Mouse (Mus musculus) kidney, postnatal 25 days (tissue): Measurements from ENCODE around the gene Znhit2.

Experiments
- DNase-seq, 2 experiments: peaks; one replicate each; pipeline ENCODE4 v3.0.0; 2021; ENCODE audit warnings: mixed read lengths in 2 of 2

Gene Znhit2

GRCm38 (mm10) chr19:6047154-6047898 is 13.7 kb upstream of the Znhit2 start:
- DNase-seq = no peak

DNA sequence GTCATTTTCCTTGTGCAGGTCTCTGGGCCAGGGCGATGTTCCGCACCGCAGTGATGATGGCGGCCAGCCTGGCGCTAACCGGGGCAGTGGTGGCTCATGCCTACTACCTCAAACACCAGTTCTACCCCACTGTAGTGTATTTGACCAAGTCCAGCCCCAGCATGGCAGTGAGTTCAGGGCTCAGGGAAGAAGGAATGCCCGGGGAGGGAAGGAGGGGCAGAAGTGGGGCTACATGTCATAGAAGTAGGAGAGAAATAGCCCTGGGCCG is 13.2 kb upstream of the Znhit2 start:
- DNase-seq = no peak

- no peak for DNase-seq
These were observed 12.1 kb upstream of the Znhit2 start for GRCm38 (mm10) chr19:6048681-6049410.

GRCm38 (mm10) chr19:6052516-6052915 is 8.5 kb upstream of the Znhit2 start:
- no peak for DNase-seq

DNA sequence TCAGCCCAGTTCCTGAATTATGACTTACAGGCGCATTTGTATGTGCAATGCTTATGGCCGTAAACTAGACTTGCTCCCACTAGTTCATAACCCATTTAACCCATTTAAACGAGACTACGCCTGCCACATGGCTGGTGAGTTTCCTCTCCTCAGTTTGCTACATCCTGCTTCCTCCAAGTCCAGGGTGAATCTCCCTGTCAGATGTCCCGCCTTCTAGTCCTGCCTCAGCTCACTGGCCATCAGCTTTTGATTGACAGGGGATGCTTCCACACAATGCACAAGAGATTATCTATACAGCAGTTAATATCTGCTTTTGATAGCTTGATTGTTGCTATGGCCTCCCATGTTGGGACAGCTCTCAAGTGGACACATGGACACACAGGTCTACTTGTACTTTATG is 6.7 kb upstream of the Znhit2 start:
- no peak for DNase-seq

DNA sequence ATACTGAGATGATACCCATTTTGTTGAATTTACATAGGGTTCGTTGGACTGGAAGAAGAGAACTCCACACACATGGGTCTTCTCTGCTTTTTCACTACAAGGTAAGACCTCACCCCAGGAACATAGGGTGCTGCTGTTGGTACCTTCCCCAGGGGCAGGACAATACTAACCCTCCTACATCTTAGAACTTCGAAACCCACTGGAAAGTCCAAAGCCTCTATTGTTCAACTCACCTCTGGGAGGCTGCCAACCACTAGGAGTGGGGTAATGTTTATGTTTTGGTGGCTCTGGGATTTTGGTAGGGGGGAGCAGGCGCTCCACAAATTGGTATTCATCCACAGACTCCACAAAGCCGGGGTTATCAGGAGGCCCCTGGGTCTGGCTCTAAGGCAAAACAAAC is 4.3 kb upstream of the Znhit2 start:
- peak in 1 of 2 experiments; percentile 36 for DNase-seq

- peak; percentile 99 to 100 for DNase-seq
These were observed 3.5 kb upstream of the Znhit2 start, which contains the start of the genes Mrpl49 and Fau for GRCm38 (mm10) chr19:6057313-6058096. Gene Mrpl49, minus strand, starts transcription at chr19:6057785. Gene Fau, plus strand, starts transcription at chr19:6057844.

- DNase-seq = no peak
These were observed 2.5 kb upstream of the Znhit2 start for GRCm38 (mm10) chr19:6058513-6058912.

- DNase-seq = peak in 1 of 2 experiments; percentile 53
These were observed 2.0 kb upstream of the Znhit2 start for GRCm38 (mm10) chr19:6058966-6059365.

DNA sequence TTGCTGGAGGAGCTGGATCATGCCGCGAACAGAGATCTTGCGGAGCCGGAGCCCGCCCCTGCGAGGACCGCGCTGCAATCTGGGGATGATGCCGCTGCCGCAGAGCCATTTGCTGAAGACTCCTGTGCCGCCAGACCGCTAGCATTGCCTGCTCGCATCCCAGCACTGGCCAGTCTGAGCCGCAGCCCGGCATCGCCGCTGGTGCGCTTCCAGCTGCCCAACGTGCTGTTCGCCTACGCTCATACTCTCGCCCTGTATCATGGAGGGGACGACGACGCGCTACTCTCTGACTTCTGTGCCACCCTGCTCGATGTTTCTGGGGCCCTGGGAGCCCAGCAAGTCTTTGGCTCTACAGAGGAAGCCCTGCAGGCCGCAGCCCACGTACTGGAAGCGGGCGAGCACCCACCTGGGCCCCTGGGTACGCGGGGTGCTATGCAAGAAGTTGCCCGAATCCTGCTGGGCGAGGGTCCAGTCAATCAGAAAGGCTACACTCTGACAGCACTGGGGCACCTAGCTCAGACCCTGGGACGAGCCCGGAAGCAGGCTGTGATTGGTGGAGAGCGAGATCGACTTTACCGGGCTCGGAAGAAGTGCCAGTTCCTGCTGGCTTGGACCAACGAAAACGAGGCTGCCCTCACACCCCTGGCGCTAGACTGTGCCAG is 780 bp downstream of the Znhit2 start:
- DNase-seq = peak; percentile 52 to 80

DNA sequence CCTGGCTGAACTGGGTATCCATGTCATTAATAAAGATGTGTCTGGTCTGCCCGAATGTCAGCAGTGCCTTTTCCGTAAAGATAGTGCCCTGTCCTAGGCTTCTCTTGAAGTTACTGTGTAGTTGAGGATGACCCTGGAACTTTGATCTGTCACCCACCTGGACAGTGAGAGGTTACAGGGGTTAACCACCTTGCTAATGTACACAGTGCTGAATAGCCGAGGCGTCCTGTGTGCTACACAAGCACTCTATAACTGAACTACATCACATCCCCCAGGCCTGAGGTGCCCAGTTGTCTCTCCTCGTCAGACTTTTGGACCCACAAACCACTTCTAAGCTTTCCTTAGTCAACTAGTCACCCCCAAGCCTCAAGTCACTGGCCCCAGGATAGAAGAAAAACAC is 1.4 kb downstream of the Znhit2 start:
- DNase-seq = peak in 1 of 2 experiments; percentile 37

DNA sequence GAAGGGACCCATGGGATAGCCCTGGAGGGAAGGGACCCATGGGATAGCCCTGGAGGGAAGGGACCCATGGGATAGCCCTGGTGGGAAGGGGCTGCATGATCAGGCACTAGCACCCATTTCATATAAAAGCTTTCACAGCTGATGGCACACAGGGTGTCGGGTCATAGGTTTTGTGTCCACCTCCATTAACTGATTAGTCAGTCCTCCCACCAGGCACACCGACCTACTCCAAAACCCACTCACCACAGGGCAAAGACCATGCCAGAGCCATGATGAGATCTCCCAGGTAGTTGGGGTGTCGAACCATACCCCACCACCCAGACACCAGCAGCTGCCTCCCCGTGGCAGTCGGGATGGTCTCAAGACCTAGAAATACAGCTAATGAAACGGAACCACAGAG is 2.1 kb downstream of the Znhit2 start:
- peak in 1 of 2 experiments; percentile 30 for DNase-seq

DNA sequence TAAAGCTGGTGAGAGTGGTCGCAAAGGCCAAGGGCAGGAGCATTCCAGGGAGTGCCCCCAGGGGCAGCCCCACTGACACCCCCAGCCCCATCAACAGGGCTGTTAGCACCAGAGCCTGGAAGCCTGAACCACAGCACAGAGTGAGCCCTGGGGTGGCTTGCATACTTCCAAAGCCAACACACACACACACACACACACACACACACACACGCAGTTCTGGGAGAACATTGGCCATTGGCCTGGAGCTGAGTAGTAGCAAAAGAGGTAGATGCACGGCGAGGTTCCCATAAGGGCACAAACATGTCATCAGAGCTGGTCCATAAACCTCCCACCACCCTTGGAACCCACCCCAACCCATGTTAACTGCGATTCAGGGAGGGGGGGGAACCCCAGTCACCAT is 5.6 kb downstream of the Znhit2 start:
- DNase-seq = peak in 1 of 2 experiments; percentile 44

- peak; percentile 89 to 90 for DNase-seq
These were observed 6.2 kb downstream of the Znhit2 start for GRCm38 (mm10) chr19:6067011-6067723.

- peak; percentile 94 to 97 for DNase-seq
These were observed 6.9 kb downstream of the Znhit2 start, which contains the start of gene Tm7sf2 for GRCm38 (mm10) chr19:6067724-6068415. Gene Tm7sf2, minus strand, starts transcription at chr19:6068373.

GRCm38 (mm10) chr19:6068951-6069350 is 8.0 kb downstream of the Znhit2 start:
- DNase-seq = no peak

- DNase-seq = no peak
These were observed 8.9 kb downstream of the Znhit2 start for GRCm38 (mm10) chr19:6069851-6070250.

DNA sequence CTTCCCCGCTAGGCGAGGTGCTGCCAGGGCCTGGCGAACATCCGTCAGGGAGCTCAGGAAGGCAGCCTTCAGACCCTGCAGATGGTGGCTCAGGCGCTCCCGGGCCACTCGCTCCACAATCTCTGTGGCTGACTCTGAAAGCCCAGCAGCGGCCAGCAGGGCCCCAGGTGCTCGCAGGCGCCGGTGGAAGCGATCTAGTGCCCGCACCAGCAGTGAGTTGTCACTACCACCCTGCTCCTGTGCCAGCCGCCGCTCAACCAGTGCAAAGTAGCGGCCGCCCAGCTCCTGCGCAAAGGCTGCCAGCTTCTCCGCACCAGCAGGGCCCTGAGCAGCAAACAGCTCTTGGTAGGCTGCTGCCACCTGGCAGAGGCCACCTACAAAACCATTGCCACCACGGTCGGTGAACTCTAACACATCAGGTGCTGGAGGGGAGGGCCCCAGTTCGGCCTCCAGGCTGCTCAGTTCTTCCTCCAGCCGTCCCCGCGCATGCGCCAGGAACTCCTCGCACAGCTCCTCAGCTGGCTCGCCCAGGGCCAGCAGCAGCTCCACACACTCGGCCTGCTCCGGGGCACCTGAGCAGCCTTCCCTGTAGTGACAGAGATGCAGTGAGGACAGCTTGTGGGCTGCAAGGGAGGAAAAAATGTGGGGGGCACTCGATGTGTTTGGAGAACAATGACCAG is 9.7 kb downstream of the Znhit2 start:
- DNase-seq = no peak

DNA sequence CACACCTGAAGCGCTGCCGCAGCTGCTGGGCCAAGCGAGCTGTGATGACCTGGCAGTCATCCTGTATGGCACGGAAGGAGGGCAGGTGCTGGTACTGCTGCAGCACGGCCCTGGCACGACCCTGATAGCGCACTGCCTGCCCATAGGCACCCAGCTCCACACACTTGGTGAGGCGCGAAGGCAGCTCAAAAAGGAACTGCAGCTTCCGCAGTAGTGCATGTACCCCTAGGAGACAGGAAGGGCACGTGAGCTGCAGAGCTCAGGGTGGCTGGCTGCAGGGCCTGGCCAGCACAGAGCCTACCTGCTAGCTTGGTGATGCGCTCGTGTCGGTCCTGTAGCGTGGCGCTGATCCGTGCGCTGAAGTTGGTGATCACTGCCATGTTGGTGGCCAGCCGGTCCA is 10.3 kb downstream of the Znhit2 start:
- DNase-seq = no peak

DNA sequence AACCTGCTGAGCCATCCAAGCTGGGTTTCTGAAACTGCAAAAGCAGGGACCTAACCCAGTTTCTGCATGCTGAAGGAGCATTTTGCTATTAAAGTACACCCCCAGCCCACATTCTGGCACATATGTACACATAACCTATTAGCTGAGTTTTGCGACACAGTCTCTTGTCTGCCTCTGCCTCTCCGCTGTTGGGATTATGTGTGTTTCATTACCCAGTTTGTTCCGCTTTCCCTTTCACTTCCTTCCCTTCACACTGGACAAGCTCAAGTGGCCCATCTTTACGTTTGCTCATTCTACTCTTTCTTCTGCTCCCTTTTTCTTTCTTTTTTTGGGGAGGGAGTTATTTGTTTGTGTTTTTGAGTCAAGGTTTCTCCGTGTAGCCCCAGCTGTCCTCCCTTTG is 12.9 kb downstream of the Znhit2 start:
- DNase-seq = no peak
